Mouse (Mus musculus) liver, adult 2 months (tissue): Measurements from ENCODE around the gene S100pbp. TPM values are rescaled to one million over a fixed set of nuclear protein-coding genes. Genes with fewer than 3 reads are reported as not detected.

Experiments
- DNase-seq: peaks from one replicate; pipeline ENCODE4 v3.0.0-alpha.2; 2011; ENCODE audit warnings: low read depth, low spot score; ENCODE audit errors: extremely low read depth
- H3K27ac ChIP-seq: fragments of 200-500 bp; replicated peaks from 2 replicates; pipeline ENCODE4 v1.5.1; 2012; ENCODE audit warnings: low read depth, mild to moderate bottlenecking, control low read depth, inconsistent platforms, low read length; ENCODE audit not compliant: insufficient read depth
- H3K27me3 ChIP-seq: fragments of 200-500 bp; 2 replicates; pipeline ENCODE4 v1.6.1; 2012; ENCODE audit warnings: mild to moderate bottlenecking, moderate library complexity, low read length, inconsistent platforms; ENCODE audit not compliant: control insufficient read depth, insufficient read depth
- H3K36me3 ChIP-seq: fragments of 200-500 bp; 2 replicates; pipeline ENCODE4 v1.6.1; 2012; ENCODE audit warnings: low read length, inconsistent platforms; ENCODE audit not compliant: control insufficient read depth, insufficient read depth
- H3K4me1 ChIP-seq: fragments of 200-500 bp; 2 replicates; pipeline ENCODE4 v1.6.1; 2011; ENCODE audit warnings: low read length; ENCODE audit not compliant: control insufficient read depth, insufficient read depth
- H3K4me3 ChIP-seq: fragments of 200-500 bp; 2 replicates; pipeline ENCODE4 v1.5.1; 2011; ENCODE audit warnings: low read depth, mild to moderate bottlenecking, control low read depth, low read length, moderate library complexity; ENCODE audit not compliant: insufficient read depth
- H3K79me2 ChIP-seq: fragments of 200-500 bp; 2 replicates; pipeline ENCODE4 v1.6.1; 2012; ENCODE audit warnings: inconsistent platforms, mild to moderate bottlenecking, low read length, moderate library complexity; ENCODE audit not compliant: control insufficient read depth, insufficient read depth
- H3K9ac ChIP-seq: fragments of 200-500 bp; 2 replicates; pipeline ENCODE4 v1.6.1; 2012; ENCODE audit warnings: low read depth, mild to moderate bottlenecking, control low read depth, inconsistent platforms, low read length
- CTCF ChIP-seq: fragments of 200-500 bp; IDR thresholded peaks from 2 replicates; pipeline ENCODE4 v1.5.1; 2011; ENCODE audit warnings: low read depth, low read length, control low read depth
- POLR2A ChIP-seq: fragments of 200-500 bp; IDR thresholded peaks from 2 replicates; pipeline ENCODE4 v1.6.1; 2011; ENCODE audit warnings: low read length, control low read depth; ENCODE audit not compliant: insufficient read depth; ENCODE audit errors: extremely low read depth
- WGBS: fragments of 180-500 bp; shearing (Covaris S2); methylation state at CpG from one replicate; pipeline ENCODE4 v1.1.7; 2018; 5-methylcytosine and 5-hydroxymethylcytosine counted together
- polyA plus RNA-seq: library from polyadenylated mRNA; depleted of rRNA; stranded (reverse); fragments of >200 nt; gene quantifications from 2 replicates; pipeline ENCODE4 v1.2.3, GENCODE M21; 2012
- total RNA-seq: library from RNA; depleted of rRNA; stranded (reverse); fragments of >200 nt; gene quantifications from 2 replicates; pipeline ENCODE4 v1.2.3, GENCODE M21; 2014

S100pbp gene
- total and polyA plus RNA-seq, 2 experiments = 10.0 to 13.4 TPM

- H3K27ac ChIP-seq = no peak overlapping the region
- no peaks in the 10 kb centered on the region for H3K27me3 ChIP-seq
- TF ChIP-seq POLR2A (no peak), CTCF (no peak)
- WGBS = 94% methylated on average over 1 of the region's 1 CpGs
- no peak for DNase-seq
- H3K4me1 ChIP-seq = peaks cover 8% of the 10 kb centered on the region; the same call in 1 of the 2 replicates
- peaks cover 30% of the 10 kb centered on the region for H3K36me3 ChIP-seq
- H3K9ac ChIP-seq = no peak overlapping the region
- no peaks in the 10 kb centered on the region for H3K79me2 ChIP-seq
- H3K4me3 ChIP-seq = no peak overlapping the region
Measured at GRCm38 (mm10) chr4:129149321-129149720, 40.2 kb downstream of the S100pbp start.

GRCm38 (mm10) chr4:129147552-129148103, 41.9 kb downstream of the S100pbp start:
- Histone ChIP-seq H3K79me2 (no peaks in the 10 kb centered on the region), H3K4me3 (no peak overlapping the region), H3K4me1 (peaks cover 10% of the 10 kb centered on the region; the same call in 1 of the 2 replicates), H3K27ac (no peak overlapping the region), H3K9ac (no peak overlapping the region), H3K27me3 (no peaks in the 10 kb centered on the region), H3K36me3 (peaks cover 20% of the 10 kb centered on the region)
- TF ChIP-seq POLR2A = no peak
- TF ChIP-seq CTCF = no peak
- WGBS = 85% methylated on average over 13 of the region's 13 CpGs
- DNase-seq = no peak

- H3K27ac ChIP-seq = no peak overlapping the region
- H3K4me3 ChIP-seq = no peak overlapping the region
- H3K79me2 ChIP-seq = no peaks in the 10 kb centered on the region
- 40% methylated on average over 2 of the region's 2 CpGs for WGBS
- peaks cover 16% of the 10 kb centered on the region for H3K4me1 ChIP-seq
- no peak for TF ChIP-seq CTCF
- no peak for TF ChIP-seq POLR2A
- H3K27me3 ChIP-seq = no peaks in the 10 kb centered on the region
- DNase-seq = no peak
- H3K9ac ChIP-seq = no peak overlapping the region
- H3K36me3 ChIP-seq = peaks cover 13% of the 10 kb centered on the region
Measured at GRCm38 (mm10) chr4:129146392-129146791, 43.1 kb downstream of the S100pbp start.

GRCm38 (mm10) chr4:129145943-129146342, 43.6 kb downstream of the S100pbp start:
- Histone ChIP-seq H3K36me3 (peaks cover 12% of the 10 kb centered on the region), H3K27me3 (no peaks in the 10 kb centered on the region), H3K9ac (no peak overlapping the region), H3K4me1 (peaks cover 16% of the 10 kb centered on the region), H3K4me3 (no peak overlapping the region), H3K27ac (no peak overlapping the region), H3K79me2 (no peaks in the 10 kb centered on the region)
- DNase-seq = peak; percentile 75
- no peak for TF ChIP-seq CTCF
- TF ChIP-seq POLR2A = no peak
- 20% methylated on average over 4 of the region's 4 CpGs for WGBS

GRCm38 (mm10) chr4:129145411-129145810, 44.1 kb downstream of the S100pbp start:
- DNase-seq = no peak
- WGBS = 27% methylated on average over 4 of the region's 4 CpGs

More at GRCm38 (mm10) chr4:129145411-129145810, 44.1 kb downstream of the S100pbp start:
- no peaks in the 10 kb centered on the region for H3K79me2 ChIP-seq
- TF ChIP-seq CTCF = no peak
- no peak for TF ChIP-seq POLR2A
- no peak overlapping the region for H3K27ac ChIP-seq
- H3K4me1 ChIP-seq = peaks cover 16% of the 10 kb centered on the region
- no peaks in the 10 kb centered on the region for H3K27me3 ChIP-seq
- no peak overlapping the region for H3K4me3 ChIP-seq
- peaks cover 6% of the 10 kb centered on the region for H3K36me3 ChIP-seq
- no peak overlapping the region for H3K9ac ChIP-seq
